ENCODE assay signal across 8 mouse cellular contexts in the genomic region with DNA sequence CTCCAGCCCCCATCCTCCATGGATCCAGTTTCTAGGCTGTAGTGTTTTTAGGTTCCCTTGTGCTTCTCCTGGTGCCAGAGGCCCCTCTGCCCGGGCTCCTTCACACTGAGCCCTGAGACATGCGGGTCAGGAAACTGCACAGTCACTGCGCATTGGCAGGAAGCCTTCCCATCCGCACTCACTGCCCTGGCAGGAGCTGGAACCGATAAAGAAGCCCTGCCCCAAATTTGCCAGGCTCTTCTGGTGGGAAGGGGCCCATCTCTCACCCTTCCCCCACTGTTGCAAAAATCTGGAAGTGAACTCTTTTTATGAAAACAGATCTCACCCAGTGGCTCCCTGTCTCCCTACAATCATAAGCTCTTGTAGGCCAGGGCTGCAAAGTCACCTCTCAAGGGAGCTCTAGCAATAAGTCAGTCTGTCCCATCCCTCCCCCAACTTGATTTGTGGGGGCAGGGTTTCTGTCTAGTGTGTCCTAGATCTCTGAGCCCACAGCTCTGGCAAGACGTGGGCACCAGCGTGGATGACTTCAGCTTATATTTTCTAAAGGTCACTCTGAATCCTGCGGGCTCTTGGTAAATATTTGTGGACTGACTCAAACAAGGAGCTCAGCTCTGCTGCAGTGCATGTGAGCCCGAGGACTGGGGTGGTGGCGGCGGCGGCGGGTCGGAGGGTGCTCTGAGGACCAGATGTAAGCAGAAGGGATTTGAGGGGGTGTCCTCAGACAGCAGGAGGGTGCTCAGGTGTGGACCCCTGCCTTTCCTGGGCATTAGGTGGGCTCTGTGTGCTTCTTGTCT. TPM values are rescaled to one million over a fixed set of nuclear protein-coding genes. Genes with fewer than 3 reads are reported as not detected.
A peak's percentile ranks its signal among the peaks of the same experiment; 100 is the strongest.
DNase-seq lines count a peak whose midpoint lies in the region; ATAC-seq lines count a peak whose summit lies in the region.

No protein-coding gene starts in this region.

- DNase-seq in spleen, adult 12 weeks (ENCODE audit: low spot score): peak; percentile 84
- DNase-seq in spleen, adult 18-20 months: no peak
- DNase-seq in cerebellum, adult 18-20 months: peak; percentile 74 to 75
- DNase-seq in gastrocnemius, postnatal 10 days: peak; percentile 59
- DNase-seq in intestine, embryonic 14.5 days (ENCODE audit: low spot score): peak; percentile 62
- peak; percentile 21 for DNase-seq in neural tube, embryonic 10.5 days (ENCODE audit: extremely low spot score, low spot score)
- no peak for DNase-seq in natural killer cell, adult 2 months (ENCODE audit: low spot score in 2 of 2)

- H3K27me3 ChIP-seq in intestine, embryonic 14.5 days (replicated peaks; ENCODE audit: control insufficient read depth, insufficient read depth, low read length): no peaks in the 10 kb centered on the region
- H3K27me3 ChIP-seq in liver, embryonic 12.5 days (replicated peaks): no peaks in the 10 kb centered on the region

- H3K4me2 ChIP-seq in intestine, embryonic 14.5 days (ENCODE audit: low read length): peak overlapping the region; percentile 22
- peak overlapping the region; percentile 79 for H3K4me2 ChIP-seq in liver, embryonic 12.5 days

- H3K9ac ChIP-seq in intestine, embryonic 14.5 days (ENCODE audit: low read length): peak overlapping the region; percentile 34
- H3K9ac ChIP-seq in liver, embryonic 12.5 days: peak overlapping the region; percentile 83

- H3K9me3 ChIP-seq in intestine, embryonic 14.5 days (ENCODE audit: control insufficient read depth, low read length): no peaks in the 10 kb centered on the region
- no peaks in the 10 kb centered on the region for H3K9me3 ChIP-seq in liver, embryonic 12.5 days (replicated peaks)

- no peak for ATAC-seq in intestine, embryonic 14.5 days (replicated peaks; ENCODE audit: low FRiP score, low TSS enrichment, low read depth)
- ATAC-seq in liver, embryonic 12.5 days: peak; percentile 63

- 35% methylated on average over 14 of the region's 14 CpGs for WGBS in intestine, embryonic 14.5 days
- 28% methylated on average over 14 of the region's 14 CpGs for WGBS in liver, embryonic 12.5 days (ENCODE audit: insufficient replicate concordance)

- peaks cover 15% of the 10 kb centered on the region for H3K36me3 ChIP-seq in intestine, embryonic 14.5 days (ENCODE audit: control insufficient read depth, insufficient read depth, low read length)
- H3K36me3 ChIP-seq in liver, embryonic 12.5 days: peaks cover 20% of the 10 kb centered on the region

- peak overlapping the region; percentile 4; the same call in 1 of the 2 replicates for H3K4me3 ChIP-seq in intestine, embryonic 14.5 days (ENCODE audit: low read depth, low read length)
- H3K4me3 ChIP-seq in liver, embryonic 12.5 days: peak overlapping the region; percentile 57

- H3K4me1 ChIP-seq in intestine, embryonic 14.5 days (replicated peaks; ENCODE audit: control insufficient read depth, insufficient read depth, low read length): peaks cover 56% of the 10 kb centered on the region
- H3K4me1 ChIP-seq in liver, embryonic 12.5 days: peaks cover 87% of the 10 kb centered on the region

- peak overlapping the region; percentile 98 for H3K27ac ChIP-seq in intestine, embryonic 14.5 days (ENCODE audit: low read depth)
- H3K27ac ChIP-seq in liver, embryonic 12.5 days: peak overlapping the region; percentile 98

RNA-seq across cellular contexts. Expression of a gene that starts 26.8 kb away (rescaled TPM):
- total RNA-seq in gastrocnemius, postnatal 10 days (2021): 10 to 100 TPM in 1 of 2 experiments, 1 to 10 TPM in 1; 7.4 to 10.3 TPM
- 18.2 and 18.9 TPM in 2 replicates for polyA plus RNA-seq in intestine, embryonic 14.5 days (2014; fragmentation: Nextera tagmentation; extraction: Ambion mirVana)
- polyA plus RNA-seq in liver, embryonic 12.5 days (2016; fragmentation: Nextera tagmentation; extraction: Ambion mirVana): 22.1 and 24.2 TPM in 2 replicates

RNA-seq across cellular contexts. Expression of a gene that starts 29.4 kb away (rescaled TPM):
- total RNA-seq in gastrocnemius, postnatal 10 days (2021): 1 to 10 TPM; 2.6 to 3.5 TPM
- 2.1 and 2.5 TPM in 2 replicates for polyA plus RNA-seq in intestine, embryonic 14.5 days (2014; fragmentation: Nextera tagmentation; extraction: Ambion mirVana)
- polyA plus RNA-seq in liver, embryonic 12.5 days (2016; fragmentation: Nextera tagmentation; extraction: Ambion mirVana): 7.5 and 7.7 TPM in 2 replicates

RNA-seq across cellular contexts. Expression of a gene that starts 45.7 kb away (rescaled TPM):
- total RNA-seq in gastrocnemius, postnatal 10 days (2021): under 1 TPM; 0.82 to 0.95 TPM
- 2.0 and 2.1 TPM in 2 replicates for polyA plus RNA-seq in intestine, embryonic 14.5 days (2014; fragmentation: Nextera tagmentation; extraction: Ambion mirVana)
- polyA plus RNA-seq in liver, embryonic 12.5 days (2016; fragmentation: Nextera tagmentation; extraction: Ambion mirVana): 3.2 and 3.5 TPM in 2 replicates

Comparison
In these comparisons a context has a peak if more than half of its experiments do, and no peak if none do; other contexts are left out.
1. DNase-seq: peak in spleen, adult 12 weeks (single experiment), cerebellum, adult 18-20 months (2 of 2), gastrocnemius, postnatal 10 days (single experiment), intestine, embryonic 14.5 days (single experiment) and neural tube, embryonic 10.5 days (single experiment); none in spleen, adult 18-20 months (0 of 2) and natural killer cell, adult 2 months (0 of 2).